ENCODE assay signal across 8 mouse cellular contexts in the genomic region with DNA sequence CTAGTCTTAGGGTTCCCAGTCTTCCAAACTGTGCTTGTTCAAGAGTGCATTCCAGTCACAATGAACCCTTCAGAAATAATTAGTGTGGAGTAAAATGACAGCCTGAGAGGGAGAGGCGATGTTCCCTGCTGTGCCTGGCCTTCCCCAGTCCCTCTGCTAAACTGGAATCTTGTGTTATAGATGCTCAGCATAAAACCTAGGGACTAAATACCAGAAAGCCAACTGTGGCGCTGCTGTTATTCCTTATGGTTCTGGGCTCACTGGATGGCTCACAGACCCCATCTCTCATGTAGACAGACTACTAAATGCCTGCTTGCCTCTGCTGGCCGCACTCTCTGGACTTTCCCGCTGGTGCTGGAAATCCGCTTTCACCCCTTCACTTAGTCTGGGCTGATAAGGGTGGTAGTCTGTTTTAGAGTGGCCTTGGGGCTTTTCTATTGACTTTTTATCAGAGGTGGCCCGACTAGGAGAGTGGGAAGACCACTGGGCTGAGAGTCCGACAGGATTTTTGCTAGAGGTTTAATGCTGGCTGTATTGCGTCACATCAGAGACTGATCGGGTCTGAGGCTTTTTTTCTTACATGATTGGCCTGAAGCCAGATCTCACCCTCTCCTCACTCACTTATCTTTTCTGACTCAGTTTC. TPM values are rescaled to one million over a fixed set of nuclear protein-coding genes. Genes with fewer than 3 reads are reported as not detected.
DNase-seq lines count a peak whose midpoint lies in the region; ATAC-seq and TF ChIP-seq lines count a peak whose summit lies in the region.

No protein-coding gene starts in this region.

- DNase-seq in kidney, postnatal 14 days, result no peak
- peak; percentile 44 for DNase-seq in hindbrain, embryonic 10.5 days (ENCODE audit: low spot score)
- DNase-seq in urinary bladder, adult 18-20 months (ENCODE audit: low spot score in 2 of 2), result no peak
- DNase-seq in layer of hippocampus, adult 18-20 months (ENCODE audit: low spot score in 2 of 2), result no peak

- no peaks in the 10 kb centered on the region for H3K36me3 ChIP-seq in kidney, embryonic 16.5 days (ENCODE audit: insufficient read depth, low read length)
- H3K36me3 ChIP-seq in hindbrain, embryonic 10.5 days, result no peaks in the 10 kb centered on the region
- H3K36me3 ChIP-seq in midbrain, embryonic 12.5 days, result no peaks in the 10 kb centered on the region

- H3K4me1 ChIP-seq in kidney, embryonic 16.5 days (ENCODE audit: insufficient read depth, low read length), result peaks cover 53% of the 10 kb centered on the region
- H3K4me1 ChIP-seq in bone marrow macrophage, adult 2 months (ENCODE audit: control insufficient read depth, insufficient read depth, low read length), result peaks cover 31% of the 10 kb centered on the region
- H3K4me1 ChIP-seq in hindbrain, embryonic 10.5 days (replicated peaks), result peaks cover 40% of the 10 kb centered on the region
- peaks cover 19% of the 10 kb centered on the region for H3K4me1 ChIP-seq in midbrain, embryonic 12.5 days

- WGBS in kidney, embryonic 16.5 days, result 13% methylated on average over 9 of the region's 9 CpGs
- WGBS in hindbrain, embryonic 10.5 days, result 26% methylated on average over 9 of the region's 9 CpGs
- WGBS in midbrain, embryonic 12.5 days, result 28% methylated on average over 9 of the region's 9 CpGs

- no peak for ATAC-seq in kidney, embryonic 16.5 days (ENCODE audit: low FRiP score, low TSS enrichment)
- no peak for ATAC-seq in midbrain, embryonic 12.5 days (ENCODE audit: low FRiP score, low read depth)
- ATAC-seq in granulocyte monocyte progenitor cell, adult 5-6 weeks (replicated peaks; ENCODE audit: poor library complexity, severe bottlenecking), result no peak

- peak overlapping the region; percentile 96 for H3K4me2 ChIP-seq in kidney, embryonic 16.5 days (replicated peaks; ENCODE audit: low read depth, low read length)
- peak overlapping the region; percentile 95 for H3K4me2 ChIP-seq in midbrain, embryonic 12.5 days (replicated peaks)

- TF ChIP-seq CTCF in bone marrow macrophage, adult 2 months (IDR thresholded peaks at IDR 0.05; ENCODE audit: low read depth, low read length), result no peak

- TF ChIP-seq POLR2A in bone marrow macrophage, adult 2 months (IDR thresholded peaks at IDR 0.05; ENCODE audit: borderline replicate concordance, low read depth, low read length), result no peak

- peak overlapping the region; percentile 78 for H3K4me3 ChIP-seq in kidney, embryonic 16.5 days (ENCODE audit: low read length)
- H3K4me3 ChIP-seq in bone marrow macrophage, adult 2 months (ENCODE audit: insufficient read depth, low read length), result peak overlapping the region; percentile 62
- H3K4me3 ChIP-seq in hindbrain, embryonic 10.5 days, result peak overlapping the region; percentile 74; the same call in 1 of the 2 replicates
- H3K4me3 ChIP-seq in midbrain, embryonic 12.5 days, result peak overlapping the region; percentile 65; the same call in 1 of the 2 replicates

- H3K9ac ChIP-seq in kidney, embryonic 16.5 days (replicated peaks; ENCODE audit: low read length), result peak overlapping the region; percentile 88
- no peak overlapping the region for H3K9ac ChIP-seq in midbrain, embryonic 12.5 days (replicated peaks)

- no peaks in the 10 kb centered on the region for H3K27me3 ChIP-seq in kidney, embryonic 16.5 days (ENCODE audit: insufficient read depth, low read length)
- H3K27me3 ChIP-seq in hindbrain, embryonic 10.5 days (ENCODE audit: insufficient read depth, poor library complexity, severe bottlenecking), result peaks cover 68% of the 10 kb centered on the region
- peaks cover 71% of the 10 kb centered on the region for H3K27me3 ChIP-seq in midbrain, embryonic 12.5 days

- H3K9me3 ChIP-seq in kidney, embryonic 16.5 days (ENCODE audit: low read length), result no peaks in the 10 kb centered on the region
- H3K9me3 ChIP-seq in hindbrain, embryonic 10.5 days, result no peaks in the 10 kb centered on the region
- H3K9me3 ChIP-seq in midbrain, embryonic 12.5 days, result no peaks in the 10 kb centered on the region

- peak overlapping the region; percentile 94 for H3K27ac ChIP-seq in kidney, embryonic 16.5 days (ENCODE audit: low read length)
- H3K27ac ChIP-seq in bone marrow macrophage, adult 2 months (ENCODE audit: insufficient read depth, low read depth, low read length), result peak overlapping the region; percentile 35
- no peak overlapping the region for H3K27ac ChIP-seq in hindbrain, embryonic 10.5 days
- no peak overlapping the region for H3K27ac ChIP-seq in midbrain, embryonic 12.5 days (replicated peaks)

RNA-seq across cellular contexts. Expression of a gene that starts 4.1 kb away (rescaled TPM):
- 23.0 and 24.8 TPM in 2 replicates for polyA plus RNA-seq in kidney, embryonic 16.5 days (2015; fragmentation: Nextera tagmentation; extraction: Ambion mirVana)
- 49.6 and 50.4 TPM in 2 replicates for polyA plus RNA-seq in bone marrow macrophage, adult 2 months (2012; ENCODE audit: insufficient read depth, insufficient read length, missing spikeins)
- 2.1 and 2.7 TPM in 2 replicates for polyA plus RNA-seq in hindbrain, embryonic 10.5 days (2016; fragmentation: Nextera tagmentation; extraction: Ambion mirVana)
- polyA plus RNA-seq in midbrain, embryonic 12.5 days (2016; fragmentation: Nextera tagmentation; extraction: Ambion mirVana), result 1.3 and 1.8 TPM in 2 replicates
- total RNA-seq in layer of hippocampus, adult 18-20 months (2021), result 10 to 100 TPM; 21.9 to 24.5 TPM
- 19.6 and 20.5 TPM in 2 replicates for total RNA-seq in granulocyte monocyte progenitor cell, adult 5-6 weeks (2014; fragmentation: Nextera tagmentation)
- 13.3 and 15.6 TPM in 2 replicates for total RNA-seq in granulocyte monocyte progenitor cell, adult 5-6 weeks (2017)

Comparison
In these comparisons a context has a peak if more than half of its experiments do, and no peak if none do; other contexts are left out.
1. H3K27ac ChIP-seq: peak in kidney, embryonic 16.5 days (single experiment) and bone marrow macrophage, adult 2 months (single experiment); none in hindbrain, embryonic 10.5 days (single experiment) and midbrain, embryonic 12.5 days (single experiment).
2. Peak in every context shown above with its lines, with median percentiles within 50 percentile points of each other: H3K4me3 ChIP-seq.